Mouse (Mus musculus) stomach, embryonic 16.5 days (tissue): ENCODE measurements at regions not wholly inside any gene's neighbourhood (a gene's known extent, or its start where the extent isn't known, plus 50 kb on each side); places are given as distances from the start of the nearest gene placed in this dataset.
A peak's percentile ranks its signal among the peaks of the same experiment; 100 is the strongest.

ENCODE experiments used
- ATAC-seq: fragments of 200-750 bp; cut with Nextera tagmentation; 2 replicates; pipeline ENCODE4 v1.8.0; 2017; ENCODE audit warnings: moderate number of reproducible peaks, moderate TSS enrichment; ENCODE audit not compliant: insufficient read depth, low FRiP score
- H3K27ac ChIP-seq: fragments of 300-500 bp; sonication (generic); 2 replicates; pipeline ENCODE4 v1.5.1; 2014; ENCODE audit warnings: low read length
- H3K27me3 ChIP-seq: fragments of 300-500 bp; sonication (generic); 2 replicates; pipeline ENCODE4 v1.6.1; 2014; ENCODE audit warnings: low read length, control low read depth, mixed read lengths; ENCODE audit not compliant: control insufficient read depth, insufficient read depth
- H3K36me3 ChIP-seq: fragments of 300-500 bp; sonication (generic); 2 replicates; pipeline ENCODE4 v1.6.1; 2014; ENCODE audit warnings: low read length; ENCODE audit not compliant: control insufficient read depth, insufficient read depth
- H3K4me1 ChIP-seq: fragments of 300-500 bp; sonication (generic); 2 replicates; pipeline ENCODE4 v1.6.1; 2014; ENCODE audit warnings: low read length, control low read depth, mixed read lengths; ENCODE audit not compliant: control insufficient read depth, insufficient read depth
- H3K4me2 ChIP-seq: fragments of 300-500 bp; sonication (generic); 2 replicates; pipeline ENCODE4 v1.6.1; 2014; ENCODE audit warnings: low read depth, low read length, mixed read lengths
- H3K4me3 ChIP-seq: fragments of 300-500 bp; sonication (generic); replicated peaks from 2 replicates; pipeline ENCODE4 v1.5.1; 2014; ENCODE audit warnings: mild to moderate bottlenecking, low read length
- H3K9ac ChIP-seq: fragments of 300-500 bp; sonication (generic); 2 replicates; pipeline ENCODE4 v1.6.1; 2014; ENCODE audit warnings: low read length
- H3K9me3 ChIP-seq: fragments of 300-500 bp; sonication (generic); replicated peaks from 2 replicates; pipeline ENCODE4 v1.6.1; 2016; ENCODE audit warnings: low read length, control low read depth; ENCODE audit not compliant: control insufficient read depth
- WGBS: fragments of 180-500 bp; shearing (Covaris S2); extraction: QIAGEN DNeasy Blood & Tissue Kit; methylation state at CpG from one replicate; pipeline ENCODE4 v1.1.7; 2014; 5-methylcytosine and 5-hydroxymethylcytosine counted together

DNA sequence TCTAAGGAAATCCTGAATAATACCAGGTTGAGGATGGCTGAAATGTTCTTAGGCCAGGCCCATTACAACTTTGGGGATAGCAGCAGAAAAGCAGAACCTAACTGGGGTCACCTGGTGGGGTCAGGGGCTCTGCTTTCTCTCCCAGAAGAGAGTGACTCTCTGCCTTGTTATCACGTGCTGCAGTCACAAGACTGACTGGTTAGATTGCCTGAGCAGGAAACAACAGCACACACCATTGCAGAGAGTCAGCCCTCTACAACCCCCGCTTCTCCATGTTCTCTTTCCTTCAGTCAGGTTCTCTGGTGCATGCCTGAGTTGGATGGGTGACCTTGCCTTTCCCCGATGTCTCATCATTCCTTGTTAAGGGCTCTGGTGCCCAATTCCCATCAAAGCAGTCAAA, 91.2 kb upstream of the Hsd17b12 start:
- no peak overlapping the region for H3K9ac ChIP-seq
- H3K4me3 ChIP-seq: no peak overlapping the region
- H3K4me1 ChIP-seq: no peaks in the 10 kb centered on the region
- H3K27ac ChIP-seq: no peak overlapping the region
- ATAC-seq: no peak
- peaks cover 51% of the 10 kb centered on the region for H3K27me3 ChIP-seq
- no peak overlapping the region for H3K4me2 ChIP-seq
- WGBS: 54% methylated on average over 3 of the region's 3 CpGs
- no peaks in the 10 kb centered on the region for H3K36me3 ChIP-seq
- H3K9me3 ChIP-seq: no peaks in the 10 kb centered on the region

DNA sequence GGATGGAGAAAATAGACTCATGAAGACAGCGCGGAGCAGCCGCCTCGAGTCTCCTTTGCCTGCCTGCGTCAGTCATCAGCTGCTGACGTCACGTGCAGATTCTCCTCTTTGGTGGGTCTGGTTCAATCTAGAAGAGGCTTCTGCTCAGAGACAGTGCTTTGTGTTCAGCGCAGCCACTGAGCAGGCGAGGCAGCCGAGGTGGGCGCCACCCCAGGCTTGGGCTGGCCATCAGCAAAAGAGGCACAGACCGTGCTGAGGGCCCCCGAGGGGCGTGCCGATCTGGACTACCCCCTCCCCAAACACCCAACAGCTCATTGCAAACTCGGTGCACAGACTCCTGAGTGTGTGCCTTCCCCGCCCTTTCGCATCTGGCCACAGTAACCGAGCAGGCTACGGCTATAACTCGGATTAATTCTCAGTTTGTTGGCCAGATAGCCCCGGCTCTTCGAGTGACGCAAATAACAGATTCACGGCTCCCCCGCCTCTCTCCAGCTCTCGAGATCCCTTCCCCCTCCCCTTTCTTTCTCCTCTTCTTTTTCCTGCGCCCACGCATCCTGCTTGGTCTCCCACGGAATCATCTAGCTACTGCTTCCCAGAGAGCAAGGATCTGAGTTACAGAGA, 89.2 kb upstream of the Hsd17b12 start:
- Histone ChIP-seq H3K9me3 (no peaks in the 10 kb centered on the region), H3K9ac (no peak overlapping the region), H3K27ac (no peak overlapping the region), H3K27me3 (peaks cover 71% of the 10 kb centered on the region), H3K4me2 (peak overlapping the region; percentile 38), H3K36me3 (no peaks in the 10 kb centered on the region), H3K4me3 (0 out of 2 replicates have a peak overlapping the region, but pooled peaks have one; percentile 2), H3K4me1 (no peaks in the 10 kb centered on the region)
- ATAC-seq: no peak
- under 1% methylated on average over 30 of the region's 30 CpGs for WGBS

DNA sequence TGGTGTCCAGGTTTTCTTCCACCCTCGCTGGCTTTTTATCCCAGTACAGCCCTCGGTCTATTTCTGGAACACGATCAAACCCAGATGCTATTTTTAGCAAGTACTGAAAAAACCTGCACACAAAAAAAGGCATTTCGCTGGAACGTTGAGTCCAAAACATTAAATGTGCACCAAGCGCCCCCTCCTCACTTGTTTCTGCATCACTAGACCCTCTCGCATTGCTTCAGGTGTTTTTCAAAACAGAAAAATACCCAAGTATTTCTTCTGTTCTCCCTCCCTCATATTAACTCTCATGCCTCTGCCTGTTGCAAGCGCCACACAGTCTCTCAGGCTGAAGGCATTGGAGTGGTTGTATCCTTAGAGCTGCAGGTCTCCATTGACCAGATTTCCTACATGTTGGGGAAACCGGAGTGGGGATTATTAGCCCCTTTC, 88.4 kb upstream of the Hsd17b12 start:
- no peak overlapping the region for H3K9ac ChIP-seq
- no peak overlapping the region for H3K4me3 ChIP-seq
- no peaks in the 10 kb centered on the region for H3K36me3 ChIP-seq
- 39% methylated on average over 9 of the region's 9 CpGs for WGBS
- no peak for ATAC-seq
- H3K4me2 ChIP-seq: no peak overlapping the region
- peaks cover 77% of the 10 kb centered on the region for H3K27me3 ChIP-seq
- no peaks in the 10 kb centered on the region for H3K4me1 ChIP-seq
- no peak overlapping the region for H3K27ac ChIP-seq
- H3K9me3 ChIP-seq: no peaks in the 10 kb centered on the region

DNA sequence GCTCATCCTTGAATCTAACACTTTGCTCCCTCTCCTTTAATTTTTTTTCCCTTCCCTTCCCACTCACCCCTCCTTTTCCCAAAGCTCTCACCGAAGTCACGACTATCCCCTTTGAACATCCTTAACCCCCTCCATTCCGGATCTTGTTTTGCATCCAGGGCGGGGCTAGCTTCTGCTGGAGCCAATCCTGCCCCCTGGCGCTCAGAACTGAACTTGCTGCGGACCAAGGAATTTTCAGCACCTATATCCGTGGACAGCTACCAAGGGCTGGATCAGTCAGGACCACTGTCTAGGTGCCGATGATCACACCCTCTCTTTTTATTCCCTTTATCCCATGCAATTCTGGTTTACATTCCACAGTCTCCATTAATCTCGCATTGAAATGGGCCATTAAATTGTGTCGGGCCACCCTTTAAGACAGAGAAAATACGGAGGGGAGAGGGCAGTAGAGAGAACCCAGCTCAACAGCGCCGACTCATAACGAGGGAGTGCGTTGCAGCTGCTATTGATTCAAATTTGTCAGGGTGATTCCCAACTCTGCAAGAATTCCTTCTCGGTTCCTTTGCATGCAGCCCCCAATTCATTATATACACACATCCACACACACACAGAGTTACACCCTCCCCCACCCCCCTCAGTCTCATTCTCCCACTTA, 87.7 kb upstream of the Hsd17b12 start:
- 3% methylated on average over 16 of the region's 16 CpGs for WGBS
- ATAC-seq: peak; percentile 61; the same call in 1 of the 2 replicates

DNA sequence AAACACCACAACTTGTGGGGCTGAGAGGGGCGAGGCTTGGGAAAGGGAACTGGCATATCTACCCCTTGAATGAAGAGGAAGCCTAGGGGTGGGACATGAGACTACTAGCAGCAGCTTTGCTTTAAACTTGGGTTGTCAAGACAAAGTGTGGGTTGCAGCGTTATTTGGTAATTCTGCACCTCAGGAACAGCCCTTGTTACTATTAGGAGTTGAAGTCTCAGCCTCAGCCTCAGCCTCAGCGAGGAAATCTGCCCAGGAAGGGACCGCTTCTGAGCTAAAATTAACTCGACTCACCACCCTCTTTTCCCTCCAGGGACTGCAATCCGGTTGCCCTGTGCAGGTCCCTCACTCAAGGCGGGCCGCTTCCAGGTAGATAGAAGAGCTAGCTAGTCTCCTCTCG, 86.4 kb upstream of the Hsd17b12 start:
- WGBS: 3% methylated on average over 9 of the region's 9 CpGs
- Histone ChIP-seq H3K36me3 (no peaks in the 10 kb centered on the region), H3K4me3 (no peak overlapping the region)

More for the DNA sequence above, 87.7 kb upstream of the Hsd17b12 start:
- Histone ChIP-seq H3K4me3 (no peak overlapping the region), H3K27me3 (peaks cover 82% of the 10 kb centered on the region), H3K36me3 (no peaks in the 10 kb centered on the region), H3K9me3 (no peaks in the 10 kb centered on the region), H3K4me2 (no peak overlapping the region), H3K4me1 (peaks cover 7% of the 10 kb centered on the region; the same call in 1 of the 2 replicates), H3K9ac (no peak overlapping the region), H3K27ac (no peak overlapping the region)

DNA sequence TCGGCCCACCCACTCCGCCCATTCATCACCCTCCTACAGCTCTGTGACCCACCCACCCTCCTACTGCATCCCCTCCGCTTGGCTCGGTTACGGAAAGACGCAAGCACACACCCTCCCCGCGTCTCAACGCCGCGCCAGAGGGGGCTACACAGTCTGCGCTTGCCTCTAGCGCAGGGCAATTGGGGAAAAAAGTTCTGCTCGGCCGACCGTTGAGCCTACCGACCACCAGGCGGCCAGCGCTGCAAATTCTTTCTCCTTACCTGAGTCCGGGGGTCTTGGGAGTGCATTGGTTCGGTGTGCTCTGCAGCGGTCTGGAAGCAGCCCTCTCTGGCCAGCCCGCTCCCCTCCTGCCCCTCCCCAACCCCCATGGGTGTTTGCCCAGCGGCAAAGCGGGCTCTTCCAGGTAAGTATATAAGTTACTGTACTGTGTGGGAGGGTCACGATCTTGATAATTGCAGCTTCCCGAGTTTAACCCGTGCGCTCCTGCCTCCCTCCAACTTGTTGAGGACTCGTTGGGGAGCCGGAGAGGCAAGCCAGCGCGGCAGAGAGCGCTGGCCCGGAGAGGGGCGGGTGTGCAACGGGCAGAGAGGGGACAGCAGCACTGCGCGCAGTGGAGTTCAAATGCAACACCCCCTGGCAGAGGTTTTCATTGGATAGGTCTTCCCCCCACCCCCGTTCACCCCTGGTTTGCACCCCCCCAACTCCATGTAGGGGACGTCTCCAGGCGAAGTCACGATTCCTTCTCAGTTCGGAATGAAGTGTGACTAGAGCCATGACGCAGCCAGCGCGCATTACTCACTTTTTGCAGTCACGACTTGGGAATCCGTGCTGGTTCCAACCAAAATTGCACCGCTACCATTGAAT, 85.5 kb upstream of the Hsd17b12 start:
- under 1% methylated on average over 50 of the region's 50 CpGs for WGBS
- Histone ChIP-seq H3K9ac (no peak overlapping the region), H3K36me3 (no peaks in the 10 kb centered on the region), H3K4me3 (peak overlapping the region; percentile 22), H3K4me1 (peaks cover 7% of the 10 kb centered on the region; the same call in 1 of the 2 replicates), H3K4me2 (peak overlapping the region; percentile 37), H3K9me3 (no peaks in the 10 kb centered on the region), H3K27me3 (peaks cover 96% of the 10 kb centered on the region), H3K27ac (no peak overlapping the region)
- no peak for ATAC-seq

More for the DNA sequence above, 86.4 kb upstream of the Hsd17b12 start:
- no peak overlapping the region for H3K4me2 ChIP-seq
- H3K4me1 ChIP-seq: peaks cover 7% of the 10 kb centered on the region; the same call in 1 of the 2 replicates
- peaks cover 92% of the 10 kb centered on the region for H3K27me3 ChIP-seq
- H3K9me3 ChIP-seq: no peaks in the 10 kb centered on the region
- no peak overlapping the region for H3K27ac ChIP-seq
- ATAC-seq: no peak
- no peak overlapping the region for H3K9ac ChIP-seq

DNA sequence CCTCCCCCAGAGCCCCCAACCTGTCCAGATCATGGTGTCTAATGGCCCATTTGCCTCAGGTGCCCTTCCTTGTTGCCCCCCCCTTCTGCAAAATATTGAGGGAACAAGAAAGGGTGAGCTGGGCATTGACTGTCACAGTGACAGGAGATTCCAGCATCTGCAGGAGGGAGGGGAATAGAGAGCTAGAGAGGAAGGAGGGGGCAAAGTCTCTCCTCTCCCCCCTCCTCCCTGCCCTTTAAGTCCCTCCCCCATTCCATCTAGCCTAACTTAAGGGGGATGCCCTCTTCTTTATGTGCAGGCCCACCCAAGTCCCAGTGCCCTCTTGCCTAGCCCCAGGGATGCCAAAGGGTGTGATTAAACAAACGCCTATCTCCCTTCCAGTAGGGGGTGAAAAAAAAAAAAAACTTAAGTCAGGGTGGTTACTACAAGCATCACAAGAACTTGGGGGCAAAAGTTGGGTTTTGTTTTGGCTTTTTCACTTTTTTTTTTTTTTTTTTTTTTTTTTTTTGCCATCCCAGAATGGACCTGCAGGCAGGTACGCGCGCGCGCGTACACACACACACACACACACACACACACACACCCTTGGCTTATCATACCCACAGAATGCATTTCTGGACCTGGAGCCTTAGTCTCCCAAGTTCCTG, 84.8 kb upstream of the Hsd17b12 start:
- Histone ChIP-seq H3K4me2 (peak overlapping the region; percentile 37), H3K36me3 (no peaks in the 10 kb centered on the region), H3K4me3 (peak overlapping the region; percentile 22; the same call in 1 of the 2 replicates), H3K9ac (no peak overlapping the region), H3K27ac (no peak overlapping the region), H3K4me1 (peaks cover 7% of the 10 kb centered on the region; the same call in 1 of the 2 replicates), H3K9me3 (no peaks in the 10 kb centered on the region), H3K27me3 (peaks cover 94% of the 10 kb centered on the region)
- 1% methylated on average over 7 of the region's 7 CpGs for WGBS
- no peak for ATAC-seq

DNA sequence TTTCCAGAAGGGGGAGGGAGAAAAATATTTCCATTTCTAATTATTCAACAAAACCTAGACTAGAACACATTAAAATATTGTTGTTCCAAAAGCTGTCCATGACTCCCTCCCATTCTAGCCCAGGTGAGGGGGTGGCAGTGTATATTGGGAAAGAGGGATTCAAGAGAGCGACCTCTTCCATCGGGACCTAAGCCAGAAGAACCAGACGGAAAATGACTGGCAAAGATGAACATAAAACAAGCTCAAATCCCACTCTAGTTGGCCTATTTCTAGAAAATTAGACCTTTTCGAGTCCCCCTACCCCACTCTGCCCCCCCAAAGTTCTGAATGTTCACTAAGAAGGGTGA, 84.3 kb upstream of the Hsd17b12 start:
- peaks cover 7% of the 10 kb centered on the region; the same call in 1 of the 2 replicates for H3K4me1 ChIP-seq
- H3K9me3 ChIP-seq: no peaks in the 10 kb centered on the region
- no peak overlapping the region for H3K27ac ChIP-seq
- no peak overlapping the region for H3K4me3 ChIP-seq
- no peak overlapping the region for H3K4me2 ChIP-seq
- H3K9ac ChIP-seq: no peak overlapping the region
- peaks cover 89% of the 10 kb centered on the region for H3K27me3 ChIP-seq
- no peak for ATAC-seq
- H3K36me3 ChIP-seq: no peaks in the 10 kb centered on the region
- 4% methylated on average over 4 of the region's 4 CpGs for WGBS
